Mouse (Mus musculus) kidney, adult 2 months (tissue): ENCODE measurements around the gene Pcp4l1.

ENCODE experiments used
- CTCF ChIP-seq: fragments of 200-500 bp; conservative IDR thresholded peaks from 2 replicates; pipeline ENCODE4 v1.5.1; 2011; ENCODE audit warnings: low read depth, mild to moderate bottlenecking, control low read depth, low read length, moderate library complexity, mixed read lengths; ENCODE audit not compliant: insufficient read depth, insufficient read length
- POLR2A ChIP-seq: fragments of 200-500 bp; IDR thresholded peaks from one replicate; pipeline ENCODE4 v1.6.1; 2011; ENCODE audit warnings: low read depth, low read length, control low read depth

- TF ChIP-seq CTCF, result no peak
- TF ChIP-seq POLR2A, result no peak
Observed at GRCm38 (mm10) chr1:171205704-171206493, 9.8 kb upstream of the Pcp4l1 start.
